Mouse (Mus musculus) lung, postnatal 36 days (tissue): ENCODE data around the gene Fgf12.
A peak's percentile ranks its signal among the peaks of the same experiment; 100 is the strongest.

Experiments
- DNase-seq: peaks from one replicate; pipeline ENCODE4 v3.0.0; 2022; ENCODE audit warnings: mixed read lengths

Gene Fgf12

GRCm38 (mm10) chr16:28752638-28753118 is at the start of gene Fgf12:
Gene Fgf12 (minus strand): TSS chr16:28753068.
- no peak for DNase-seq

GRCm38 (mm10) chr16:28793115-28793514 is 40.2 kb upstream of the Fgf12 start:
- DNase-seq = peak; percentile 30

- DNase-seq = no peak
Measured at GRCm38 (mm10) chr16:28770276-28770675, 17.4 kb upstream of the Fgf12 start.

- DNase-seq = no peak
Measured at GRCm38 (mm10) chr16:28761417-28761976, 8.6 kb upstream of the Fgf12 start.

GRCm38 (mm10) chr16:28753124-28753917 is 453 bp upstream of the Fgf12 start:
- no peak for DNase-seq

- no peak for DNase-seq
Measured at GRCm38 (mm10) chr16:28734461-28734860, 18.4 kb downstream of the Fgf12 start.

GRCm38 (mm10) chr16:28726792-28727191 is 26.1 kb downstream of the Fgf12 start:
- no peak for DNase-seq

GRCm38 (mm10) chr16:28706623-28707022 is 46.2 kb downstream of the Fgf12 start:
- no peak for DNase-seq

- no peak for DNase-seq
Measured at GRCm38 (mm10) chr16:28700346-28700745, 52.5 kb downstream of the Fgf12 start.

GRCm38 (mm10) chr16:28696851-28697250 is 56.0 kb downstream of the Fgf12 start:
- DNase-seq = no peak

GRCm38 (mm10) chr16:28694113-28694899 is 58.6 kb downstream of the Fgf12 start:
- DNase-seq = no peak

GRCm38 (mm10) chr16:28688861-28689385 is 63.9 kb downstream of the Fgf12 start:
- no peak for DNase-seq

- DNase-seq = no peak
Measured at GRCm38 (mm10) chr16:28681625-28682024, 71.2 kb downstream of the Fgf12 start.

- no peak for DNase-seq
Measured at GRCm38 (mm10) chr16:28668815-28669347, 84.0 kb downstream of the Fgf12 start.

- DNase-seq = no peak
Measured at GRCm38 (mm10) chr16:28652640-28653039, 100.2 kb downstream of the Fgf12 start.

GRCm38 (mm10) chr16:28650589-28650988 is 102.3 kb downstream of the Fgf12 start:
- DNase-seq = no peak

GRCm38 (mm10) chr16:28645030-28645429 is 107.8 kb downstream of the Fgf12 start:
- DNase-seq = no peak

GRCm38 (mm10) chr16:28631721-28632120 is 121.1 kb downstream of the Fgf12 start:
- DNase-seq = no peak

GRCm38 (mm10) chr16:28630771-28631484 is 121.9 kb downstream of the Fgf12 start:
- no peak for DNase-seq

- DNase-seq = no peak
Measured at GRCm38 (mm10) chr16:28626259-28626658, 126.6 kb downstream of the Fgf12 start.

GRCm38 (mm10) chr16:28625689-28626088 is 127.2 kb downstream of the Fgf12 start:
- DNase-seq = no peak

- DNase-seq = no peak
Measured at GRCm38 (mm10) chr16:28614412-28614811, 138.5 kb downstream of the Fgf12 start.
